Mouse (Mus musculus) B cell, adult 67 days (primary cell): ENCODE results near the gene Adad1. TPM values are rescaled to one million over a fixed set of nuclear protein-coding genes. Genes with fewer than 3 reads are reported as not detected.

ENCODE experiments used
- total RNA-seq, 2 experiments: library from RNA; stranded (reverse); gene quantifications; 4 replicates each; pipeline ENCODE4 v1.2.4; 2023

The Adad1 gene
- total RNA-seq = not detected

DNA sequence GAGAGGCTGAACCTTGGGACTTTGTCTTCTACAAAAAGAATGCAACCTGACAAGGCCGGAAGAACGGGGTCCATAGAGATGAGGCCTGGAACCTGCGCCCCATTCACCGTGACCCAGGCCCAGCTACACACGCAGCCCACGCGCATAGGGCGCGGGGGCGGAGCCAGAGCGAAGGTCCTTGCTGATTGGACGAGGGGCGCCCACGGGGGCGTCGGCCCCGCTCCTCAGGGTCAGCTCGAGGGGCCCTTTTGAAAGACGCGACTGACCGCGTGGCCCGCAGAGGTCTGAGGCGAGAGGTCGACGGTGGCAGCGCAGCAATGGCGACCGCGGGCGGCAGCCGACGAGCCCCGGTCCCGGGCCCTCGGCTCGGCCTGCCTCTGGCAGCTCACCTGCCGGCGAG, at the start of gene Adad1:
Adad1 (plus strand) TSS at position 122 of the 400 bp plus-strand sequence.

GRCm38 (mm10) chr3:37125655-37126054, 62.3 kb downstream of the Adad1 start, which contains the start of gene Il2:
TSS of gene Il2 (minus strand) at chr3:37125959.

Other genes with a start within 250 kb of the Adad1 start
- gene 4932438A13Rik, start 200.4 kb upstream of the Adad1 start, total RNA-seq = 100 to 1,000 TPM; 117 to 126 TPM
- gene Il2, start 62.4 kb downstream of the Adad1 start, total RNA-seq = not detected
- not detected for gene Il21, start 169.1 kb downstream of the Adad1 start, total RNA-seq
- gene Bbs12, start 249.0 kb downstream of the Adad1 start, total RNA-seq = 1 to 10 TPM; 1.6 to 2.7 TPM
- gene Cetn4, start 249.2 kb downstream of the Adad1 start, total RNA-seq = under 1 TPM in 1 of 2 experiments, not detected in 1; 0.26 TPM